Mouse (Mus musculus) layer of hippocampus, adult 8-10 months (tissue): Measurements from ENCODE around the gene Gm11238. TPM values are rescaled to one million over a fixed set of nuclear protein-coding genes. Genes with fewer than 3 reads are reported as not detected.
"Not testable (repeated sequence)": the region's sequence is repeated elsewhere in the genome, so short reads cannot be mapped to it uniquely, and the experiment has no call there.

Experiments used
- DNase-seq, 2 experiments: peaks; one replicate each; pipeline ENCODE4 v3.0.0; 2022; ENCODE audit warnings: low spot score in 2 of 2
- total RNA-seq, 4 experiments: library from RNA; stranded (reverse); gene quantifications; 2 replicates each; pipeline ENCODE4 v1.2.4; 2022

Gene Gm11238
- total RNA-seq = not detected

DNA sequence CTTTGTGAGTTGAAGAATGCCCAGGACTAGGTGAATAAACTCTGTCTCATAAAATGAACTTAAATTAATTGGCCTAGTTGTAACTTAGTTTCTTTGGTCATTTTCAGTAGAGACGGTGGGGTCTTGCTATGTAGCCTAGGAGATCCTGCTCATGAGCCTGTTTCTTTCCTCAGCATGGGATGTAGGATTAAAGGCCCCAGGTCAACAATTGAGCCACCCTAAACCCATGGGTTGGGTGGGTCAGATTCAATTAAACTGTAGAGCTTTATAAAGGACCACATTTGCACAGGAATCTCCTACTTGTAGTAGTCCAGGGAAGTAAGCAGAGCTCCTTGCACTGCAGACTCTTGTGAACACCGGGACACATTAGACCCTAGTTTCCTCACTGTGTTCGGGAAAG, at the start of gene Gm11238:
Gm11238 (plus strand) TSS at position 301 of the 400 bp plus-strand sequence.
- DNase-seq = not testable (repeated sequence)

DNA sequence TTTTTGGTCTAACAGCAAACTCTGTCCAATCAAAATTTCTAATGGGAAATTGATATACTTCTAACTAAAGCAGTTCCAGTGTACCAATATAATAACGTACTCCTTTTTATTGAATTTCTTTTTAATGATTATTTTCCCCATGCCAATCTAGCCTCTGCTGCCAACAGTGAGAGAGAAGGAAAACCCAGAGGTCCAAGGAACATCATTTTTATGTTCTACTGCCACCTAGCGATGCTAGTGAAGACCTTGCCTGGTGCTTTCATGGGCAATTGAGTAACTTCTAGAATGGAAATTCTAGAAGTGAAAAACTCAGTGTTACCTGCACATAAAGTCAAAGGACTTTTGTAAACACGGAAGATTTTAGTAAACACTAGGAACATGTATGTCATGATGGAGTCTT, 8.4 kb upstream of the Gm11238 start:
- no peak for DNase-seq

DNA sequence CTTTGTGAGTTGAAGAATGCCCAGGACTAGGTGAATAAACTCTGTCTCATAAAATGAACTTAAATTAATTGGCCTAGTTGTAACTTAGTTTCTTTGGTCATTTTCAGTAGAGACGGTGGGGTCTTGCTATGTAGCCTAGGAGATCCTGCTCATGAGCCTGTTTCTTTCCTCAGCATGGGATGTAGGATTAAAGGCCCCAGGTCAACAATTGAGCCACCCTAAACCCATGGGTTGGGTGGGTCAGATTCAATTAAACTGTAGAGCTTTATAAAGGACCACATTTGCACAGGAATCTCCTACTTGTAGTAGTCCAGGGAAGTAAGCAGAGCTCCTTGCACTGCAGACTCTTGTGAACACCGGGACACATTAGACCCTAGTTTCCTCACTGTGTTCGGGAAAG, 15.0 kb downstream of the Gm11238 start, which contains the start of gene Gm11237:
Gm11237 (plus strand) TSS at position 301 of the 400 bp plus-strand sequence.
- DNase-seq = not testable (repeated sequence)

DNA sequence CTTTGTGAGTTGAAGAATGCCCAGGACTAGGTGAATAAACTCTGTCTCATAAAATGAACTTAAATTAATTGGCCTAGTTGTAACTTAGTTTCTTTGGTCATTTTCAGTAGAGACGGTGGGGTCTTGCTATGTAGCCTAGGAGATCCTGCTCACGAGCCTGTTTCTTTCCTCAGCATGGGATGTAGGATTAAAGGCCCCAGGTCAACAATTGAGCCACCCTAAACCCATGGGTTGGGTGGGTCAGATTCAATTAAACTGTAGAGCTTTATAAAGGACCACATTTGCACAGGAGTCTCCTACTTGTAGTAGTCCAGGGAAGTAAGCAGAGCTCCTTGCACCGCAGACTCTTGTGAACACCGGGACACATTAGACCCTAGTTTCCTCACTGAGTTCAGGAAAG, 30.1 kb downstream of the Gm11238 start, which contains the start of gene Gm11236:
Gm11236 (plus strand) TSS at position 301 of the 400 bp plus-strand sequence.
- not testable (repeated sequence) for DNase-seq

DNA sequence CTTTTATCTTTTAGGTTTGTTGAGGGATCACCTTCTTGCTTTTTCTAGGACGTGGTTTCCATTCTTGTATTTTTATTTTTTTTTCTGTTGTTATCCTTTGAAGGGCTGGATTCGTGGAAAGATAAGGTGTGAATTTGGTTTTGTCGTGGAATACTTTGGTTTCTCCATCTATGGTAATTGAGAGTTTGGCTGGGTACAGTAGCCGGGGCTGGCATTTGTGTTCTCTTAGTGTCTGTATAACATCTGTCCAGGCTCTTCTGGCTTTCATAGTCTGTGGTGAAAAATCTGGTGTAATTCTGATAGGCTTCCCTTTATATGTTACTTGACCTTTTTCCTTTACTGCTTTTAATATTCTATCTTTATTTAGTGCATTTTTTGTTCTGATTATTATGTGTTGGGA, 54.2 kb downstream of the Gm11238 start:
- not testable (repeated sequence) for DNase-seq

DNA sequence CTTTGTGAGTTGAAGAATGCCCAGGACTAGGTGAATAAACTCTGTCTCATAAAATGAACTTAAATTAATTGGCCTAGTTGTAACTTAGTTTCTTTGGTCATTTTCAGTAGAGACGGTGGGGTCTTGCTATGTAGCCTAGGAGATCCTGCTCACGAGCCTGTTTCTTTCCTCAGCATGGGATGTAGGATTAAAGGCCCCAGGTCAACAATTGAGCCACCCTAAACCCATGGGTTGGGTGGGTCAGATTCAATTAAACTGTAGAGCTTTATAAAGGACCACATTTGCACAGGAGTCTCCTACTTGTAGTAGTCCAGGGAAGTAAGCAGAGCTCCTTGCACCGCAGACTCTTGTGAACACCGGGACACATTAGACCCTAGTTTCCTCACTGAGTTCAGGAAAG, 60.4 kb downstream of the Gm11238 start, which contains the start of gene Gm11239:
Gm11239 (plus strand) TSS at position 301 of the 400 bp plus-strand sequence.
- DNase-seq = not testable (repeated sequence)

DNA sequence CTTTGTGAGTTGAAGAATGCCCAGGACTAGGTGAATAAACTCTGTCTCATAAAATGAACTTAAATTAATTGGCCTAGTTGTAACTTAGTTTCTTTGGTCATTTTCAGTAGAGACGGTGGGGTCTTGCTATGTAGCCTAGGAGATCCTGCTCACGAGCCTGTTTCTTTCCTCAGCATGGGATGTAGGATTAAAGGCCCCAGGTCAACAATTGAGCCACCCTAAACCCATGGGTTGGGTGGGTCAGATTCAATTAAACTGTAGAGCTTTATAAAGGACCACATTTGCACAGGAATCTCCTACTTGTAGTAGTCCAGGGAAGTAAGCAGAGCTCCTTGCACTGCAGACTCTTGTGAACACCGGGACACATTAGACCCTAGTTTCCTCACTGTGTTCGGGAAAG, 75.5 kb downstream of the Gm11238 start, which contains the start of gene Gm428:
Gm428 (plus strand) TSS at position 301 of the 400 bp plus-strand sequence.
- not testable (repeated sequence) for DNase-seq

Other genes starting within 250 kb of the Gm11238 start
- not detected for gene Gm11487, start 202.8 kb upstream of the Gm11238 start, total RNA-seq
- gene Gm11237, start 15.1 kb downstream of the Gm11238 start, total RNA-seq = not detected
- not detected for gene Gm11236, start 30.2 kb downstream of the Gm11238 start, total RNA-seq
- not detected for gene Gm11239, start 60.5 kb downstream of the Gm11238 start, total RNA-seq
- not detected for gene Gm428, start 75.6 kb downstream of the Gm11238 start, total RNA-seq
- under 1 TPM in 1 of 4 experiments, not detected in 3; 0.07 TPM for gene Rasef, start 183.1 kb downstream of the Gm11238 start, total RNA-seq